Mouse (Mus musculus) frontal cortex, adult 2 months (tissue): Measurements from ENCODE around the gene Fam78b. TPM values are rescaled to one million over a fixed set of nuclear protein-coding genes. Genes with fewer than 3 reads are reported as not detected.

Experiments
- DNase-seq, 2 experiments: peaks; one replicate each; pipeline ENCODE4 v3.0.0; 2022; ENCODE audit warnings: low spot score in 1 of 2; ENCODE audit errors: extremely low spot score in 1 of 2
- polyA plus RNA-seq: library from polyadenylated mRNA; depleted of rRNA; stranded (reverse); fragments of >200 nt; gene quantifications from 2 replicates; pipeline ENCODE4 v1.2.3, GENCODE M21; 2012

Gene Fam78b
- polyA plus RNA-seq, 1 experiment, result 21.2 TPM

DNA sequence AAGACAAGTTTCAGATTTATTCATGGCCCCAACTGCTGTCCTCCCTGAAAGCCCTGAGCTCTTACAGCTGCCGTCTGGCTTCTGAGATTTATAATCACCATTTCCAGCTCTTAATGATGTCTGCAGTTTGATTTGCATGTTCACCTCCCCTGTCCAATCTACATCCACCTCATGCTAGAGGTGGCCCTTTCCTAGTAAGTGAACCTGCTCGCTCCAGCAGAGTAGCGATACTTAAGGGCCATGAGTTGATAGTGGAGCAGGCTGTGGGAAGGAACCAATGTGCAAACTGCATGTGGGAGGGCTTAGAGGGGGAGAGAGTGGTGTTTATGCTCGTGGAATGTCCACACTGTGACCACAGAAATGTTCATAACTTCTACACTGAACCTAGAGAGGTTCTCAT lies 23.7 kb downstream of the Fam78b start:
- no peak for DNase-seq

DNA sequence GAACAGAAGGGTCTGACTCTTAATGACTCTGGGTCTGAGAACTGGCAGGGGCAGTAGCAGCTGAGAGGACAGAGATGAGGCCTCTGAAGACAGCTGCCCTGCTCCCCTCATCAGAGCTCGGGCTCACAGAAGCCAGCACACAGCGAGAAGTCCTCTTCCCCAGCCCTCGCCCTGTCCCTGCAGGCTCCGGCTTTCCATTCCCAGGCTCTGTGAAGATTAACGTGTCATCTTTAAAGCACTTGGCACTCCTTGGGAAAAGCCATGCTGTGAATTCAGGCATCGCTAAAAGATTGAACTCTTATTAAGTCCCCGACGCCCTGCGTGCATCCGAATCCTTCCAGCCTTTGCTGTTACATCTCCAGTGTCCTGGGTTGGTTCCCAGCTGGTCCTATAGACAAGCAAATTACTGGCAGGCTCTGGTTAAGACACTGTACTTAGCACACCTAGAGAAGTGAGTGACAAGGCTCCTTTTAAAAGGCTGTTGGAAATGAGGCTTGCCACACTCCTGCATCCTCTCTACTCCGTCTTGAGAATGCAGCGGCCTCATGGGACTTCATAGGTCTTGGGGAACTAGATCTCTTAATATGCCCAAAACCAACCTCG lies 30.9 kb downstream of the Fam78b start:
- no peak for DNase-seq

DNA sequence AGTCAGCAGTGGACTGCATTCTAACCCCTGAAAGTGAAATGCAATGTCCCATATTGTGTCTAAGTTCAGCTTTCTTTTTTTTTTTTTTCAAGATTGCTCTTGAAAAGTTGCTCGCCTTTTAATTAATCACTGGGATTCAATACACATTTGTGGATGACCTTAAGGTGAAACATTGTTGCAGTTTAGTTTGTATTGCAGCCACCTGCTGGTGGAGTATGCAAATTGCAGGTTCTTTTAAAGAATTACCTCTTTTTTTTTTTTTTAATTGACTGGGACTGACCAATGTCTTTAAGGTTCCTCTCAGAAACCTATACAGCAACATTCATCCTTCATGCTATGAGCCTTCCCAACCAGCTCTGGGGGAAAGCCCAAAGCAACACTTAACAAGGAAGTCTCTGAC lies 33.2 kb downstream of the Fam78b start:
- no peak for DNase-seq

GRCm38 (mm10) chr1:167042558-167042957 lies 41.3 kb downstream of the Fam78b start:
- no peak for DNase-seq

DNA sequence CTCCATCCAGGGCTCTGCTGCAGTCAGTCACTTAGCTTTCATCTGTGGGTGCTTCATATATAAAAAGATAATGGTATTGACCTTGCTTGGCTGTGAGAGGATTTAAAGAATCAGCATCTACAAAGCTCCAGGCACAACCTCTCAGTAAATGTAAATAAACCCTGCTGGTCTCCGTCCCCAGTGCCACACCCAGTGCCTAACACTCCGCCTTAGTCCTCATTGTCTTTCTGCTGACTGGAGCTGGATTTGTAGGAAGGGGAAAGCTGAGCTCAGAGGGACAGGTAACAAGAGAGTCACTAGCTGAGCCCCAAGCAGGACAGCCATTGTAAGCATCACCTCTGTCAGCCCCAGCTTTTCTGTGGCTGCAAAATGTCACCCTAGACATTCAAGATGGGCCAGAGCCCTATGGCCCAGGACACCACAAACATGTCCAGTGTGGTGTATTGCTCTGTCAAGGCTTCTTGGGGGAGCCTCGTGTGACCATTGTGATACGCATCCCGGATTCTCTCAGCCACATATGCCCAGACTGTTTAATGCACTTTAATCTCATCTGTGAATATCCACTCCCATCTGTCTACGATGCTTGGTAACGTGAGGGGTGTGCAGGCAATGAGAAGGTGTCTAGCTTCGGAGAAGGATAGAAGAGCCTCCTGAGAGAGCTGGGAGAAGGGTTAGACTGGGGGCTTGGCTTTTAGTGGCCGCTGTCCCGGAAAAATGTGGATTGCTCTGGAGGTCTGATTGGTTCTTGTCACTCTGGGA lies 45.1 kb downstream of the Fam78b start:
- no peak for DNase-seq

GRCm38 (mm10) chr1:167050859-167051258 lies 49.6 kb downstream of the Fam78b start:
- no peak for DNase-seq

DNA sequence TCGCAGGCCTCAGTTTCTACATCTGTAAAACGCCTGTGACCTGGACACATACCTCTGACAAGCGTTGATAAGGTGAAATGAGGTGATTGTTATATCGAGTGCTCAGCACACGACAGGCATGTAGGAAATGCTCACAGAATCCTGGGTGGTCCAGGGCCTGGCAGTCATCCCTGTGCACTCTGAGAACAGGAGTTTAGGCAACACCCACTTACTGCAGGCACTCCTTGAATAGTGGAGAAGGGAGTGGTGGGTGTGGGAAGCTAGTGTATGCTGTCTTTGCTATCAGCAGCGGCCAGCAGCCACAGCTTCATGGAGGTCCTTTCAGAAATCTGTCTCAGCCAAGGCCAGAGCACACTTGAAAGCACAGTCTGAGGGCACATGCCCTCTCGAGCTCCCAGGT lies 52.8 kb downstream of the Fam78b start:
- no peak for DNase-seq

GRCm38 (mm10) chr1:167057543-167057942 lies 56.3 kb downstream of the Fam78b start:
- no peak for DNase-seq

DNA sequence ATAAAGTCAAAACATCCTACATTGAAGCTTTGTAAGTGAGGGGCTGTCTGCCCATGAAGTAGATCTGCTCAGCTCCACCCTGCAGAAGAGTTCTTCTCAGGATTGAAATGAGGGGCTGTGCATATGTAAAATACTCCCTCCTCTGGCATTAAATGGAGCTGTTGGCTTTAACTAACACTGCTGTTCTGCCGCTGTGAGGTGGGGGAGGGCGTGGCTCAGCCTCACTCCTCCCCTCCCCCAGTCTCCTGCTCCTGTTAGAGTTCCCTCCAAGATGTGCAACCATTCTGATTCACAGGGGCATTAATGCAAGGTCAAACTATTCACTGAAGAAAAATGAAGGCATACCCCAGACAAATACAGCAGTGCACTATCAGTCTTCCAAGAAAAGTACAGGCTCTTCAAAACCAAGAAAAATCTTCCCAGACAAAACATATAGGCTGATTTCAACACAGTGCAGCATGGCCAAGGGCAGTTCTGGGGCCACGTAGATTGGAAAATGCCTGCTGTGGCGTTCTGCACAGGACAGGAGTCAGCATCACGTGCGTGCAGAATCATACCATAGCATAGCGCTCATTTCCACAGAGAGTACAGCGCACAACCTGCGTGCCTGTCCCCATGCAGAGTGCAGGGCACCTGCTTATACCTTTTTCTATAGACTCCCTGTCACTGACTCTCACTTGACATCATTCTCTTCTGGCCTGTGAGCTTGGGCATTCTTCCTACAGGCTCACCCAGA lies 58.5 kb downstream of the Fam78b start:
- no peak for DNase-seq

DNA sequence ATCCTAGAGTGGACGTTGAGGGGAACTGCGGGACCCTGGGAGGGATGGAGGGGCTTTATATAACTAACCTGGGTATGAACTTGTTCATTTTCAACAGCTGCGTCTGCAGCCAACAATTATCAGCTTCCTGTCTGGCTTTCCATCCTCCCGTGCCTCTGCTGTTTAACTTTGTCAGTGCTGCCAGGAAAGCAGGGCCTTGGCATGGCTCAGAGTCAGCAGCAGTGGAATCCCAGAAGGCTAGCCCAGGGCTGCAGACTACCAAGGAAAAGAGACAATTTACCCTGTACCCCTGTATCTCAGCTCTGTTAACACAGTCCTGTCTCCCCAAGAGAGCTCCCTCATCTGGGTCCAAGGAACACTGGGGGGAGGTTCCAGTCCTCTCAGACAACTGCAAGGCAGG lies 62.8 kb downstream of the Fam78b start:
- no peak for DNase-seq

DNA sequence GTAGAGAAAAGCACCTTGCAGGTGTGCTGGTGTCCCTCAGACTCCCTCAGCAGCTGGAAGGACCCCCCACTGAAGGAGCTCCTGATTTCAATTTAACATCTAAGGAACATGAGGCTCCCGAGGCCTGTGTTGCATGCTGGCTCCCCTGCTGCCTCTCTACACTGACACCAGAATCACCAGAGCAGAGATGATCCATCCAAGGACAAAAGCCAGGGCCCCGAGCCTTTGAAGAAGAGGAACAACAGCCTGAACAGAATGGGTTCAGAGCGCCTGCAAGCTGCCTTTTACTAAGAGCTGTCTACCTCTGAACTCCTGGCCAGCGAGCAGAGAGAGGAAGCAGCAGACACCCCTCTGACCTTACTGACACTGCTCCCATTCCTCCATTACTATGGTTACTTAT lies 64.3 kb downstream of the Fam78b start:
- no peak for DNase-seq

- DNase-seq, result peak in 1 of 2 experiments; percentile 47
Observed at GRCm38 (mm10) chr1:167065986-167066385, 64.8 kb downstream of the Fam78b start.

DNA sequence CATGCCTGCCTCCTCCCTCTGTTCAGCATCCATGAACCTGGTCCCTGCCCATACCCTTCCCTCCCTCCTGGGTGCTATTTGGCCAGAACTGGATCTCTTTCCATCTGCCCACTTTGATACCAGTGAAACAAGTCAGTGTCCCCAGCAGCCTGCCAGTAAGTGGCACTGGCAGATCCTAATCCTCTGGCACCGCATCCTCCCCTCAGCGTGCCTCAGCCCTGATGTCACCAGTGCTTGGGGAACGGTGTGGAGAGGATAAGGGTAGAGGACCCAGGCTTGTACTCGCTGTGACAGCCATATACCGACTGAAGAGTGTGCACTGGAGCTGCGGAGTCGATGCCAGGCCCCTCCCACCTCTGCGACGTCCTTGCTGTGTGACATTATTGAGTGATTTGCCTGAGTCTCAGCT lies 65.7 kb downstream of the Fam78b start:
- DNase-seq, result no peak

DNA sequence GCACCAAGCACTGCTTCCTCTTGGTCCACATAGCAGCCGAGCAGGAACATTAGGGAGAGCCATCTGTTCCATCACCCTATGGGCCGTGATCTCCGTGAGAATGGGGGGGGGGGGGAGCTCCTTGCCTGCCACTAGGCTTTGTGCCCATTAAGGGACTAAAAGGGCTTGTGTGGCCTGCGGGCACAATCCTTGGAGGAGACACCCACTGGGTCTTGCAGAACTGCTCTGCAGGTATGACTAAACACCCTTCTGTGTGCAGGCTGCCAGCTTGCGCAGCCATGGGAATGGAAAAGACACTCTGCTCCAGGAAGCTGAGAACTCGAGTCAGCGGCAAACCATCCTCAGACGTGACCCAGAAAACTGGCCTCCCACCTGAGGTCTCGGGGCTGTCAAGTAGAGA lies 68.5 kb downstream of the Fam78b start:
- peak in 1 of 2 experiments; percentile 48 for DNase-seq

DNA sequence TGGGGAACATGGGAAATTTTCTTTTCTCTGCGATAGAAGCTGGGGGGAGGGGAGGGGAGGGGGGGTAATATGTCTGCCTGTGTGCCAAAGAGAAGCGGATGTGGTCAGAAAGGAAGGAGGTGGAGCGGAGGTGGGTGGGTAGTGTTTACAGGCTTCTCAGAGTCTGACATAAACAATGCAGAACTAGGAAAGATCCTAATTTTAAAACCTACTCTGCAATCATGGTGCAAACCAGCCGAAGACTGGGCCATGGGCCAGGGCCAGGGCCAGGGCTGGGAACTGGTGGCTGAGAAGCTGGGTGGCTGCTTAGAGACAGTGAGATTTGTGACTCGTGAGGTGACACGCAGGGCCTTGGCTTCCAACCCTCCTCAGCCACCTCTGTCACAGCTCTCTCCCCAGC lies 69.1 kb downstream of the Fam78b start:
- DNase-seq, result no peak

DNA sequence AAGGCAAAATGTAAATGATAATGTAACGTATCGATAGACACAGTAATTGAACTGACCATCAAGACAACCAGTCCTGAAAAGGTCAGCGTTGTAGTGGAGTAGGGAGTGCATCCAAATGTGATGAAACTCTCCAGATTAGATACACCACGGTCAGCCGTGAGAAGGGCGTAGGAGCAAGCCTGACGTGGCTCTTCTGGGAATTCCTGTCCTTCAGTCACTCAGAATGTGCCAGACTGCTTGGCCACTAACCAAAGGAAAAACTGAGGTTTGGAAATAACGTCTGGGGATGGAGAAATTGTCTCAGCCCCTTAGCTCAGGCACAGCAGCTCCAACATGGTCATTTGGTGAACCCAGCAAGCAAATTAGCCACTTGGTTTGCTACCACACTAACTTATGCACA lies 74.5 kb downstream of the Fam78b start:
- no peak for DNase-seq

- no peak for DNase-seq
Observed at GRCm38 (mm10) chr1:167079476-167079875, 78.3 kb downstream of the Fam78b start.

GRCm38 (mm10) chr1:167081946-167082345 lies 80.7 kb downstream of the Fam78b start:
- DNase-seq, result no peak

DNA sequence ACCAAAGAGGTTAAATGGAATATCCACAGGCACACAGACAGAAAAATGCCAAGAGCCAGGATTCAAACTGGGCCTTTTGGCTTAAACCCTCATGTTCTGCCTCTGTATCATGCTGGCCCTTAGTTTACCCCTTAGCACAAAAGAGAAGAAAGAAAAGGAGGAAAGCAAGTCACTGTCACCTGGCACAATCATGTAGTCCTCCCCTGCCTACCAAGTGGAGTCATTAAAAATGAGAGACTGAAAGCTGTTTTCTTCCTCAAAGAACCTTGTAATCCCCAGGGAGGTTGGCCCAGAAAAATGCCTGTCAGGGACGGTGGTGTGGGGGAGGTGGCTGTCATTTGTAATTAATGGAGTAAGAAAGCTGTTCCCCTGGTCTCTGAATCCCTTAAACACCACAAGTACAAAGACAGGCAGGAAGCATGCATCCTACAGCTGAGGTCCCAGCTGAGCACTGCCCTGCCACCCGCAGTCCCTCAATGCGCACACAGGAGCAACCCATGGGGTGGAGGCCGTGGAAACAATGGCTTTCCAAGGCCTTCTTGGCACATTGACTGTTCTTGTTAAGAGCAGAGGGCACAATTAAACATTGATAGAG lies 81.4 kb downstream of the Fam78b start:
- DNase-seq, result no peak

GRCm38 (mm10) chr1:167083181-167083580 lies 82.0 kb downstream of the Fam78b start:
- no peak for DNase-seq

DNA sequence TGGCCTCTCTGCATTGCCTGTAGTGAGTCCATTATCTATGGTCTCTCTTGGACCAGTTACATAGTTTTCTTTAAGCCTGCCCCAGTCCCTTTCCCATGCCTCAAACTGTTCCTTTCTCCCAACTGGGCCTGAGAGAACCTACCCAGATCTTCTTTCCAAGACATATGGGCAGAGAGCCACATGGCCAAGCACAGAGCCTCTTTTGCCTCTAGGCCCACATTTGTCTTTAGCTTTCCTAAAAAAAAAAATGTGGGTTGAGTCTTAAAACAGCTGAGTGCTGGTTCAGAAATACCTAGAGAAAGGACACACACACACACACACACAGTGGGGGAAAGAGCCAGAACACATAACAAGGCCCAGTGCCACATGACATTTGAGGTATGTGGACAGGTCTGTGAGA lies 83.1 kb downstream of the Fam78b start:
- DNase-seq, result peak; percentile 29 to 48
